In genomic region chr12:113896152-113896551, GRCm38 (mm10) we compare ENCODE assay signal across 16 mouse cellular contexts.
A peak's percentile ranks its signal among the peaks of the same experiment; 100 is the strongest.
DNase-seq lines count a peak whose midpoint lies in the region; ATAC-seq and TF ChIP-seq lines count a peak whose summit lies in the region.
"Had no signal": no experiment of that assay in that cellular context is flagged by ENCODE, and none has a peak within 500 bp of the region (broad histone marks: within the 10 kb centered on the region; RNA-seq: fewer than 3 reads in every experiment).

No protein-coding gene starts in this region.

- in situ Hi-C loops in CH12.LX (cut with MboI; ENCODE audit: low pct_ligation_motif_present, low pct_unique_long_range_greater_than_20kb, low sequenced_read_pairs) = no loop called here

- peak; percentile 28; the same call in 1 of the 2 replicates for ATAC-seq in G1E (ENCODE audit: extremely low read depth, insufficient number of reproducible peaks, low FRiP score, poor library complexity, severe bottlenecking)
- ATAC-seq in megakaryocyte progenitor cell, adult 5-6 weeks (replicated peaks; ENCODE audit: poor library complexity) = peak; percentile 75
- ATAC-seq: forebrain, embryonic 15.5 days; midbrain, embryonic 13.5 days had no signal

- no peaks in the 10 kb centered on the region for H3K79me2 ChIP-seq in CH12.LX (replicated peaks; ENCODE audit: control insufficient read depth, extremely low read depth, insufficient read depth, poor library complexity, severe bottlenecking)

- WGBS in midbrain, embryonic 10.5 days = 40% methylated on average over 4 of the region's 4 CpGs

- H3K4me3 ChIP-seq in CH12.LX (replicated peaks in 1 of 3; ENCODE audit: low read depth in 2 of 3, low read length in 2 of 3, poor library complexity in 1 of 3) (no peak overlapping the region), G1E (ENCODE audit: low read depth, low read length) (no peak overlapping the region)
- H3K4me3 ChIP-seq in midbrain, embryonic 10.5 days = no peak overlapping the region
- H3K4me3 ChIP-seq: embryonic facial prominence, embryonic 12.5 days; forebrain, embryonic 15.5 days; heart, embryonic 12.5 days; hindbrain, embryonic 15.5 days; limb, embryonic 12.5 days; midbrain, embryonic 13.5 days; myocyte had no signal

- H3K9ac ChIP-seq in CH12.LX (ENCODE audit: insufficient read depth, low read depth) = no peak overlapping the region
- H3K9ac ChIP-seq: embryonic facial prominence, embryonic 12.5 days; forebrain, embryonic 15.5 days; heart, embryonic 12.5 days; hindbrain, embryonic 15.5 days; limb, embryonic 12.5 days; midbrain, embryonic 13.5 days had no signal

- no peak for TF ChIP-seq EP300 in CH12.LX (IDR thresholded peaks at IDR 0.05; ENCODE audit: low read length)

- peak; percentile 12 for DNase-seq in kidney, adult 9 months
- no peak for DNase-seq in kidney, adult 18-20 months
- DNase-seq in CH12.LX (ENCODE audit: extremely low read depth) = peak; percentile 18
- no peak for DNase-seq in G1E (ENCODE audit: low spot score)
- DNase-seq in midbrain, embryonic 10.5 days (ENCODE audit: low spot score) = no peak
- DNase-seq in retina, embryonic 14.5 days (ENCODE audit: low spot score) = no peak
- DNase-seq: cerebellum, postnatal 25 days; thymus, adult 18-20 months had no signal

- H3K27ac ChIP-seq in CH12.LX (ENCODE audit: insufficient read depth, low read depth) = no peak overlapping the region
- H3K27ac ChIP-seq in midbrain, embryonic 10.5 days (replicated peaks) = no peak overlapping the region
- H3K27ac ChIP-seq: embryonic facial prominence, embryonic 12.5 days; forebrain, embryonic 15.5 days; hindbrain, embryonic 15.5 days; limb, embryonic 12.5 days; midbrain, embryonic 13.5 days had no signal

- H3K27me3 ChIP-seq in CH12.LX (replicated peaks) (no peaks in the 10 kb centered on the region), G1E (ENCODE audit: insufficient read depth, low read length) (no peaks in the 10 kb centered on the region)
- no peaks in the 10 kb centered on the region for H3K27me3 ChIP-seq in midbrain, embryonic 10.5 days (ENCODE audit: low read depth, poor library complexity, severe bottlenecking)
- H3K27me3 ChIP-seq: embryonic facial prominence, embryonic 12.5 days; forebrain, embryonic 15.5 days; heart, embryonic 12.5 days; hindbrain, embryonic 15.5 days; limb, embryonic 12.5 days; midbrain, embryonic 13.5 days had no signal

- no peak; the same call in 1 of the 2 replicates for TF ChIP-seq RAD21 in CH12.LX (IDR thresholded peaks at IDR 0.05; ENCODE audit: low read depth, low read length)

- H3K36me3 ChIP-seq in CH12.LX (replicated peaks in 1 of 2; ENCODE audit: control insufficient read depth in 1 of 2, insufficient read depth in 1 of 2, low read length in 1 of 2) (no peaks in the 10 kb centered on the region), G1E (replicated peaks) (no peaks in the 10 kb centered on the region)
- H3K36me3 ChIP-seq in midbrain, embryonic 10.5 days = no peaks in the 10 kb centered on the region
- H3K36me3 ChIP-seq: embryonic facial prominence, embryonic 12.5 days; forebrain, embryonic 15.5 days; heart, embryonic 12.5 days; hindbrain, embryonic 15.5 days; limb, embryonic 12.5 days; midbrain, embryonic 13.5 days had no signal

- no peak overlapping the region for H3K4me2 ChIP-seq in CH12.LX (ENCODE audit: insufficient read depth, low read depth, poor library complexity, severe bottlenecking)
- H3K4me2 ChIP-seq: embryonic facial prominence, embryonic 12.5 days; forebrain, embryonic 15.5 days; heart, embryonic 12.5 days; hindbrain, embryonic 15.5 days; limb, embryonic 12.5 days; midbrain, embryonic 13.5 days had no signal

- no peak for TF ChIP-seq POLR2A in CH12.LX (IDR thresholded peaks at IDR 0.05; ENCODE audit: low read depth, low read length)

- H3K4me1 ChIP-seq in CH12.LX (ENCODE audit: control insufficient read depth in 1 of 2, insufficient read depth in 2 of 2) (no peaks in the 10 kb centered on the region), G1E (ENCODE audit: insufficient read depth, low read depth, low read length) (no peaks in the 10 kb centered on the region)
- H3K4me1 ChIP-seq in midbrain, embryonic 10.5 days = no peaks in the 10 kb centered on the region
- H3K4me1 ChIP-seq: embryonic facial prominence, embryonic 12.5 days; forebrain, embryonic 15.5 days; heart, embryonic 12.5 days; hindbrain, embryonic 15.5 days; limb, embryonic 12.5 days; midbrain, embryonic 13.5 days had no signal

- dilution Hi-C loops in CH12.LX (cut with MboI; ENCODE audit: extremely low pct_ligation_motif_present, extremely low pct_unique_long_range_greater_than_20kb, low sequenced_read_pairs) = no loop called here

- no peaks in the 10 kb centered on the region for H3K9me3 ChIP-seq in CH12.LX (replicated peaks; ENCODE audit: low read length)
- H3K9me3 ChIP-seq in G1E (replicated peaks) = peaks cover 2% of the 10 kb centered on the region; the same call in 1 of the 2 replicates
- peaks cover 34% of the 10 kb centered on the region for H3K9me3 ChIP-seq in midbrain, embryonic 10.5 days (replicated peaks)
- H3K9me3 ChIP-seq: embryonic facial prominence, embryonic 12.5 days had no signal

- TF ChIP-seq CTCF in CH12.LX (conservative IDR thresholded peaks at IDR 0.05 in 1 of 2, IDR thresholded peaks at IDR 0.05 in 1 of 2; ENCODE audit: low read depth in 2 of 2, low read length in 2 of 2) = peak in 1 of 2 experiments; percentile 44; a peak in 2 of 4 replicates
- no peak for TF ChIP-seq CTCF in G1E (IDR thresholded peaks at IDR 0.05; ENCODE audit: low read depth, low read length)

TF ChIP-seq in CH12.LX, 34 proteins besides CTCF, POLR2A, EP300 and RAD21:
- TF ChIP-seq CHD2 (IDR thresholded peaks at IDR 0.05; ENCODE audit: low read length) = no peak
- no peak for TF ChIP-seq HCFC1 (IDR thresholded peaks at IDR 0.05; ENCODE audit: low read depth, low read length)
- no peak for TF ChIP-seq POLR2AphosphoS2 (IDR thresholded peaks at IDR 0.05; ENCODE audit: low read depth, low read length)
- no peak for TF ChIP-seq USF1 (IDR thresholded peaks at IDR 0.05; ENCODE audit: low read depth, low read length)
- TF ChIP-seq KAT2A (IDR thresholded peaks at IDR 0.05; ENCODE audit: insufficient replicate concordance, low read length) = no peak
- TF ChIP-seq MEF2A (IDR thresholded peaks at IDR 0.05; ENCODE audit: borderline replicate concordance, low read depth, low read length) = no peak

Comparison
In these comparisons a context has a peak if more than half of its experiments do, and no peak if none do; other contexts are left out.
1. DNase-seq: peak in kidney, adult 9 months (single experiment) and CH12.LX (single experiment); none in kidney, adult 18-20 months (single experiment), G1E (single experiment), midbrain, embryonic 10.5 days (single experiment) and retina, embryonic 14.5 days (single experiment).